Mouse (Mus musculus): Measurements from ENCODE around the gene 9530077C05Rik. TPM values are rescaled to one million over a fixed set of nuclear protein-coding genes. Genes with fewer than 3 reads are reported as not detected.

Gene 9530077C05Rik
- 0.23 and 0.39 TPM in 2 replicates for polyA plus RNA-seq (2012; rRNA removed)

GRCm38 (mm10) chr9:22411002-22411857, at the start of gene 9530077C05Rik:
TSS of gene 9530077C05Rik (plus strand) at chr9:22411513.

GRCm38 (mm10) chr9:22389021-22389476, 22.3 kb upstream of the 9530077C05Rik start, which contains the start of gene Anln:
TSS of gene Anln (minus strand) at chr9:22389188.

GRCm38 (mm10) chr9:22453990-22454389, 42.7 kb downstream of the 9530077C05Rik start, which contains the start of gene Gm17545:
TSS of gene Gm17545 (plus strand) at chr9:22454290.

GRCm38 (mm10) chr9:22469643-22470042, 58.3 kb downstream of the 9530077C05Rik start, which contains the start of gene Rp9:
TSS of gene Rp9 (minus strand) at chr9:22469743.

GRCm38 (mm10) chr9:22475424-22475868, 64.1 kb downstream of the 9530077C05Rik start, which contains the start of gene Bbs9:
TSS of gene Bbs9 (plus strand) at chr9:22475715.

Other genes with a start within 250 kb of the 9530077C05Rik start
- not detected in 2 replicates for gene Zfp872, start 223.4 kb upstream of the 9530077C05Rik start, polyA plus RNA-seq (2012; rRNA removed)
- gene Zfp809, start 185.8 kb upstream of the 9530077C05Rik start, polyA plus RNA-seq (2012; rRNA removed): 1.3 and 6.8 TPM in 2 replicates
- gene Zfp599, start 151.6 kb upstream of the 9530077C05Rik start, polyA plus RNA-seq (2012; rRNA removed): 0.02 TPM in 1 of 2 replicates, not detected in the other
- 0.79 and 0.99 TPM in 2 replicates for gene Zfp810, start 103.9 kb upstream of the 9530077C05Rik start, polyA plus RNA-seq (2012; rRNA removed)
- gene Anln, start 22.3 kb upstream of the 9530077C05Rik start, polyA plus RNA-seq (2012; rRNA removed): 0.48 and 0.85 TPM in 2 replicates
- not detected in 2 replicates for gene Gm17545, start 42.8 kb downstream of the 9530077C05Rik start, polyA plus RNA-seq (2012; rRNA removed)
- 45.3 and 114 TPM in 2 replicates for gene Rp9, start 58.2 kb downstream of the 9530077C05Rik start, polyA plus RNA-seq (2012; rRNA removed)
- 3.1 and 3.5 TPM in 2 replicates for gene Bbs9, start 64.2 kb downstream of the 9530077C05Rik start, polyA plus RNA-seq (2012; rRNA removed)

All from stomach, adult 2 months (tissue).